Mouse (Mus musculus) midbrain, embryonic 14.5 days (tissue): Measurements from ENCODE around the gene Efna5. TPM values are rescaled to one million over a fixed set of nuclear protein-coding genes. Genes with fewer than 3 reads are reported as not detected.

ENCODE experiments used
- ATAC-seq: fragments of 200-750 bp; cut with Nextera tagmentation; 2 replicates; pipeline ENCODE4 v1.8.0; 2017; ENCODE audit warnings: moderate number of reproducible peaks, moderate library complexity; ENCODE audit not compliant: low FRiP score, low TSS enrichment
- DNase-seq: peaks from one replicate; pipeline ENCODE4 v3.0.0-alpha.2; 2015
- H3K27ac ChIP-seq: fragments of 300-500 bp; sonication (generic); replicated peaks from 2 replicates; pipeline ENCODE4 v1.5.1; 2014; ENCODE audit warnings: mild to moderate bottlenecking, low read depth, low read length, moderate library complexity
- H3K27me3 ChIP-seq: fragments of 300-500 bp; sonication (generic); 2 replicates; pipeline ENCODE4 v1.6.1; 2014; ENCODE audit warnings: low read length, control low read depth, mixed read lengths; ENCODE audit not compliant: control insufficient read depth, insufficient read depth
- H3K36me3 ChIP-seq: fragments of 300-500 bp; sonication (generic); 2 replicates; pipeline ENCODE4 v1.6.1; 2014; ENCODE audit warnings: low read length, control low read depth; ENCODE audit not compliant: control insufficient read depth, insufficient read depth
- H3K4me1 ChIP-seq: fragments of 300-500 bp; sonication (generic); 2 replicates; pipeline ENCODE4 v1.6.1; 2014; ENCODE audit warnings: mild to moderate bottlenecking, antibody characterized with exemption, low read length, control low read depth; ENCODE audit not compliant: control insufficient read depth, insufficient read depth
- H3K4me2 ChIP-seq: fragments of 300-500 bp; sonication (generic); 2 replicates; pipeline ENCODE4 v1.6.1; 2014; ENCODE audit warnings: mild to moderate bottlenecking, low read length, moderate library complexity
- H3K4me3 ChIP-seq: fragments of 300-500 bp; sonication (generic); replicated peaks from 2 replicates; pipeline ENCODE4 v1.5.1; 2014; ENCODE audit warnings: low read depth, low read length
- H3K9ac ChIP-seq: fragments of 300-500 bp; sonication (generic); replicated peaks from 2 replicates; pipeline ENCODE4 v1.6.1; 2014; ENCODE audit warnings: mild to moderate bottlenecking, low read length, moderate library complexity
- H3K9me3 ChIP-seq: fragments of 300-500 bp; sonication (generic); 2 replicates; pipeline ENCODE4 v1.6.1; 2016; ENCODE audit warnings: low read length, control low read depth, mixed read lengths; ENCODE audit not compliant: control insufficient read depth
- WGBS: fragments of 180-500 bp; shearing (Covaris S2); extraction: QIAGEN DNeasy Blood & Tissue Kit; methylation state at CpG from one replicate; pipeline ENCODE4 v1.1.7; 2014; 5-methylcytosine and 5-hydroxymethylcytosine counted together
- polyA plus RNA-seq: library from polyadenylated mRNA; unstranded; fragments of >200 nt; fragmentation: Nextera tagmentation; extraction: Ambion mirVana; gene quantifications from 2 replicates; pipeline ENCODE4 v1.2.1, GENCODE M21; 2014

Gene Efna5
- polyA plus RNA-seq, 1 experiment from 2014 or later = 90.8 TPM

- Histone ChIP-seq H3K36me3 (no peaks in the 10 kb centered on the region), H3K27me3 (no peaks in the 10 kb centered on the region), H3K9ac (no peak overlapping the region), H3K4me2 (no peak overlapping the region), H3K27ac (no peak overlapping the region), H3K4me1 (peaks cover 10% of the 10 kb centered on the region), H3K4me3 (no peak overlapping the region), H3K9me3 (no peaks in the 10 kb centered on the region)
- 23% methylated on average over 10 of the region's 10 CpGs for WGBS
- DNase-seq (no peak), ATAC-seq (no peak)
Measured at GRCm38 (mm10) chr17:62777858-62778564, 103.1 kb downstream of the Efna5 start.

DNA sequence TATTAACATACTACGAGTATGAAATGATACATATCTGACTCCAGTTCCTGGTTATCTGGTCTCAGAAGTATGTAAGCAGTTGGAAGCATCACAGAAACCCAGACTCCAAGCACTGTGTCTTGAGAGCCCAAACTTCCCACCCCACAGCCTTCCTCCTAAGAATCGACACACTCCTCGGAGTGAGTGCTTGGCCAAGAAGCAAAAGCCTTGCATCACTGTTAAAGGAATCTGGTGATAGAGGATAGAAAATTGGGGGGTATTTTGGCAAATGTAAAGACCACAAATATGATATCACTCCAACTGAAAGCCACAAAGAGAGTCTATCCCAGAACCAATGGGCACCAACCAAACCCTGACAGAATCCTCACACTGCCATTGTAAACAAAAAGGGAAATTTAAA lies 104.4 kb downstream of the Efna5 start:
- no peaks in the 10 kb centered on the region for H3K36me3 ChIP-seq
- H3K9me3 ChIP-seq = no peaks in the 10 kb centered on the region
- no peak overlapping the region for H3K27ac ChIP-seq
- no peak overlapping the region for H3K9ac ChIP-seq
- no peak overlapping the region for H3K4me3 ChIP-seq
- peaks cover 7% of the 10 kb centered on the region for H3K4me1 ChIP-seq
- no peak overlapping the region for H3K4me2 ChIP-seq
- ATAC-seq = no peak
- DNase-seq = no peak
- 72% methylated on average over 3 of the region's 3 CpGs for WGBS
- H3K27me3 ChIP-seq = no peaks in the 10 kb centered on the region

- H3K4me2 ChIP-seq = no peak overlapping the region
- H3K27me3 ChIP-seq = no peaks in the 10 kb centered on the region
- ATAC-seq = no peak
- peaks cover 7% of the 10 kb centered on the region for H3K4me1 ChIP-seq
- no peaks in the 10 kb centered on the region for H3K9me3 ChIP-seq
- no peak for DNase-seq
- no peak overlapping the region for H3K27ac ChIP-seq
- no peak overlapping the region for H3K4me3 ChIP-seq
- 88% methylated on average over 2 of the region's 2 CpGs for WGBS
- H3K36me3 ChIP-seq = no peaks in the 10 kb centered on the region
- H3K9ac ChIP-seq = no peak overlapping the region
Measured at GRCm38 (mm10) chr17:62775976-62776375, 105.1 kb downstream of the Efna5 start.

GRCm38 (mm10) chr17:62775401-62775800 lies 105.7 kb downstream of the Efna5 start:
- no peaks in the 10 kb centered on the region for H3K27me3 ChIP-seq
- ATAC-seq = no peak
- WGBS = 86% methylated on average over 5 of the region's 5 CpGs
- H3K36me3 ChIP-seq = no peaks in the 10 kb centered on the region
- H3K27ac ChIP-seq = no peak overlapping the region
- no peak for DNase-seq
- H3K4me1 ChIP-seq = peaks cover 8% of the 10 kb centered on the region
- no peak overlapping the region for H3K4me2 ChIP-seq
- no peak overlapping the region for H3K9ac ChIP-seq
- no peak overlapping the region for H3K4me3 ChIP-seq
- no peaks in the 10 kb centered on the region for H3K9me3 ChIP-seq

DNA sequence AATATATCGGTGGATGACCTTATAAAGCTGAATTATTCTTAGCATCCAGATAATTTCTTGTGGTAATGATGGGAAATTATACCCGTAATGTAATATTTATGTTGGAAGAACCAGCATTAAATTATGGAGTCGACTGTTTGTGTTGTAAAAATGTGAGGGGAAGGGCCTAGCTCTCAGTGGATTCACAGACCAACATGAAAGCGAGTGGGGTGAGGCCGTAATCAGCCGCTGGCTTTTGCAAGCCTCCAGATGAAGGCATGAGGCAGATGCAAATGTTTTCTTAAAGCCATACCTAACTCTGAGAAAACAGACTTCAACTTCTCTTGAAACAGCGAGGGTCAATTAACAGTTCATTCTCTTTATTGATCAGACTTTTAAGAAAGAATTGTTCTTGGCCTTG lies 106.4 kb downstream of the Efna5 start:
- WGBS = 91% methylated on average over 7 of the region's 7 CpGs

DNA sequence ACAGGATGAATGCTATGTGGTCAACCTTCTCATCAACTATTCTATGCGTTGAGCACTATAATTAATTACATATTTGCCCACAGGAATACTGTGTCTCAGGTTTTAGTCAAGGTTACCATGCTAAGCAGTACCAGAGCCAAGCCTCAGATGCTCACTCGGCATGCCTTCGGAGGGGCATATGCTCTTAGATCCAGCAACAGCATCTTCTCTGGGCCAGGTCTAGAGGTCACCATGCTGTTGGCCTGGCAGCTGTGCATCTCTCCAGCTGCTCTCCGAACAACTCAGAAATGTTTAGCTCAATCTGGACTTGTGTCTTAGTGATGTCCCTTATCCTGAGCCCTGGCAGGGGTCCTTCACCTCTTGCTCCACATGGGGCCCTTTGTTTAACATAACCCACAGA lies 114.4 kb downstream of the Efna5 start:
- ATAC-seq = no peak
- 52% methylated on average over 4 of the region's 4 CpGs for WGBS
- no peak overlapping the region for H3K4me3 ChIP-seq

More for the DNA sequence above, 106.4 kb downstream of the Efna5 start:
- H3K27ac ChIP-seq = no peak overlapping the region
- no peak overlapping the region for H3K9ac ChIP-seq
- no peak overlapping the region for H3K4me2 ChIP-seq
- no peaks in the 10 kb centered on the region for H3K9me3 ChIP-seq
- no peaks in the 10 kb centered on the region for H3K27me3 ChIP-seq
- no peaks in the 10 kb centered on the region for H3K36me3 ChIP-seq
- DNase-seq (no peak), ATAC-seq (no peak)
- no peak overlapping the region for H3K4me3 ChIP-seq
- H3K4me1 ChIP-seq = peaks cover 13% of the 10 kb centered on the region

DNA sequence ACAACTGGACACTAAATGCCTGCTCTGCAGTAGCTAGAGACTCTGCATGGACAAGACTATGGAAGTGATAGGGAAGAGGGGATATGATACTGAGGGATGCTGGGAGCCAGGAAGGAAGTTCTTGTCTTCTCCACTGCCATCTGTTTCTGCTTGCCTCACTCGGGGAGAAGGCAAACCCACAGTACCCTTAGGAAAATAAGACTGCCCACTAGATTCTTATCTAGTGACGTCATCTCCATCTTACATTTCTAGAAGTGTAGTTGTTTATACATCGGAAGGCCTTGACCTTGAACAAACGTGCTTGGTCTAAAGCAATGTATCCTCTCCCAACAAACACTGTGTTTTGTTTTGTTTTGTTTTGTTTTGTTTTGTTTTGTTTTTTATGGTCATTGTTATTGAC lies 116.0 kb downstream of the Efna5 start:
- Histone ChIP-seq H3K27me3 (no peaks in the 10 kb centered on the region), H3K4me1 (peaks cover 11% of the 10 kb centered on the region), H3K4me3 (no peak overlapping the region), H3K9ac (no peak overlapping the region), H3K36me3 (no peaks in the 10 kb centered on the region), H3K4me2 (no peak overlapping the region), H3K9me3 (no peaks in the 10 kb centered on the region), H3K27ac (no peak overlapping the region)
- no peak for ATAC-seq
- no peak for DNase-seq
- WGBS = 79% methylated on average over 4 of the region's 4 CpGs

More for the DNA sequence above, 114.4 kb downstream of the Efna5 start:
- Histone ChIP-seq H3K27me3 (no peaks in the 10 kb centered on the region), H3K27ac (no peak overlapping the region), H3K4me2 (no peak overlapping the region), H3K9me3 (no peaks in the 10 kb centered on the region), H3K4me1 (peaks cover 7% of the 10 kb centered on the region; the same call in 1 of the 2 replicates), H3K36me3 (no peaks in the 10 kb centered on the region), H3K9ac (no peak overlapping the region)
- no peak for DNase-seq

DNA sequence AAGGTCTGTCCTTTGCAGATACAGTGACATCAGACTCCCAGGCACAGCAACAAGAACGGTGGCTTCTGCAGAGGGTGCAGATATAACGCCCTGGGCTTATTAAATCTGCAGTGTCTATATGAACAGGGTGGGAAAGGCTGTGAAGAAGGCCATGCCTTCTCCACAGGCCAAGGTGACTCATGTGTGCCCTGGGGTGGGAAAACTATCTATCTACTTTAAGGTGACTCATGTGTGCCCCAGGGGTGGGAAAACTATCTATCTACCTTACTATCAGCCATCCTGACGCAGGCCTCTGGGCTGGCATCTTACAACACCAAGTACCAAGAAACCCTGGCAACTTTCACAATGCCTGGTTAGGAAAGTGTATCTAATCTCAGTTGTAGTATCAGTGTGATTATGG lies 124.2 kb downstream of the Efna5 start:
- WGBS = 85% methylated on average over 3 of the region's 3 CpGs
- no peak for ATAC-seq
- Histone ChIP-seq H3K9ac (no peak overlapping the region), H3K9me3 (no peaks in the 10 kb centered on the region), H3K4me2 (no peak overlapping the region), H3K4me1 (peaks cover 12% of the 10 kb centered on the region; the same call in 1 of the 2 replicates), H3K4me3 (no peak overlapping the region), H3K27ac (no peak overlapping the region), H3K36me3 (no peaks in the 10 kb centered on the region), H3K27me3 (no peaks in the 10 kb centered on the region)
- DNase-seq = no peak

DNA sequence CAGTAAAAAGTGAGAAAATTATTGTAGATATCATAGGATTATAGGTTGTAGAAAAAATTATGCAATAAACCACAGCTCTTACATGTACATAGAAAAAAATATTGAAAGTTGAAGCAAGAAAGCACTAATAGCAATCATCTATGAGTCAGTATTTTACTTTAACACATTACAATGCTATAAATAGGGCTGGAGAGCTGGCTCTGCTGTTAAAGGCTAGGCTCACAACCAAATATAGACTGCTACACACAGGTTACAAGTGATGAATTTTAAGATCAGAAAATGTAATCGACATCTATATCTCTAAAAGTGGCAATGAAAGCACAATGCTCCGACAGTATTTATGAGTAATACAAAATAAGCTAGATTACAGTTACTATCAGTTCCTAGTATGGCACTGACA lies 125.5 kb downstream of the Efna5 start:
- Histone ChIP-seq H3K9me3 (no peaks in the 10 kb centered on the region), H3K27ac (no peak overlapping the region), H3K4me2 (no peak overlapping the region), H3K9ac (no peak overlapping the region), H3K36me3 (no peaks in the 10 kb centered on the region), H3K4me3 (no peak overlapping the region), H3K27me3 (no peaks in the 10 kb centered on the region), H3K4me1 (peaks cover 6% of the 10 kb centered on the region; the same call in 1 of the 2 replicates)
- 94% methylated on average over 2 of the region's 2 CpGs for WGBS
- DNase-seq (no peak), ATAC-seq (no peak)
